Mouse (Mus musculus): ENCODE results near the gene Dkk3.

GRCm38 (mm10) chr7:112118086-112118485, 40.8 kb downstream of the Dkk3 start:
- TF ChIP-seq CTCF (IDR thresholded peaks at IDR 0.05; ENCODE audit: low read depth), result no peak
- no peak for TF ChIP-seq EP300 (IDR thresholded peaks at IDR 0.05; ENCODE audit: low read depth)
